Mouse (Mus musculus) bone marrow macrophage, adult 2 months (primary cell): Measurements from ENCODE around the gene Rasgef1b.

Source experiments
- CTCF ChIP-seq: IDR thresholded peaks from 2 replicates; pipeline ENCODE4 v1.5.1; 2012; ENCODE audit warnings: low read depth, mild to moderate bottlenecking, low read length, moderate library complexity
- POLR2A ChIP-seq: IDR thresholded peaks from 2 replicates; pipeline ENCODE4 v1.6.1; 2012; ENCODE audit warnings: mild to moderate bottlenecking, low read depth, low read length, borderline replicate concordance

GRCm38 (mm10) chr5:99422856-99423255 lies 306.0 kb downstream of the Rasgef1b start:
- TF ChIP-seq CTCF = no peak
- TF ChIP-seq POLR2A = no peak
